Mouse (Mus musculus) hindbrain, embryonic 11.5 days (tissue): ENCODE results near the gene A030005L19Rik. TPM values are rescaled to one million over a fixed set of nuclear protein-coding genes. Genes with fewer than 3 reads are reported as not detected.
"Not testable (repeated sequence)": the region's sequence is repeated elsewhere in the genome, so short reads cannot be mapped to it uniquely, and the experiment has no call there.

Source experiments
- ATAC-seq: fragments of 200-750 bp; cut with Nextera tagmentation; 2 replicates; pipeline ENCODE4 v1.8.0; 2017; ENCODE audit warnings: mild to moderate bottlenecking, moderate TSS enrichment, moderate library complexity; ENCODE audit not compliant: low FRiP score
- DNase-seq: peaks from one replicate; pipeline ENCODE4 v3.0.0-alpha.2; 2015; ENCODE audit warnings: low spot score
- H3K27ac ChIP-seq: fragments of 300-500 bp; sonication (generic); 2 replicates; pipeline ENCODE4 v1.5.1; 2014; ENCODE audit warnings: mild to moderate bottlenecking, low read depth, low read length
- H3K27me3 ChIP-seq: fragments of 300-500 bp; sonication (generic); 2 replicates; pipeline ENCODE4 v1.6.1; 2014; ENCODE audit warnings: mild to moderate bottlenecking, low read length, moderate library complexity, mixed read lengths; ENCODE audit not compliant: control insufficient read depth, insufficient read depth
- H3K36me3 ChIP-seq: fragments of 300-500 bp; sonication (generic); 2 replicates; pipeline ENCODE4 v1.6.1; 2014; ENCODE audit warnings: mild to moderate bottlenecking, low read length, moderate library complexity, mixed read lengths; ENCODE audit not compliant: control insufficient read depth, insufficient read depth
- H3K4me1 ChIP-seq: fragments of 300-500 bp; sonication (generic); replicated peaks from 2 replicates; pipeline ENCODE4 v1.6.1; 2014; ENCODE audit warnings: low read length, mixed read lengths; ENCODE audit not compliant: control insufficient read depth, insufficient read depth
- H3K4me2 ChIP-seq: fragments of 300-500 bp; sonication (generic); replicated peaks from 2 replicates; pipeline ENCODE4 v1.6.1; 2014; ENCODE audit warnings: mild to moderate bottlenecking, low read depth, low read length
- H3K4me3 ChIP-seq: fragments of 300-500 bp; sonication (generic); 2 replicates; pipeline ENCODE4 v1.5.1; 2014; ENCODE audit warnings: low read depth, low read length
- H3K9ac ChIP-seq: fragments of 300-500 bp; sonication (generic); 2 replicates; pipeline ENCODE4 v1.6.1; 2014; ENCODE audit warnings: low read depth, low read length
- H3K9me3 ChIP-seq: fragments of 300-500 bp; sonication (generic); 2 replicates; pipeline ENCODE4 v1.6.1; 2016; ENCODE audit warnings: low read length; ENCODE audit not compliant: control insufficient read depth
- WGBS: fragments of 180-500 bp; shearing (Covaris S2); extraction: QIAGEN DNeasy Blood & Tissue Kit; methylation state at CpG from one replicate; pipeline ENCODE4 v1.1.7; 2014; 5-methylcytosine and 5-hydroxymethylcytosine counted together
- polyA plus RNA-seq: library from polyadenylated mRNA; unstranded; fragments of >200 nt; fragmentation: Nextera tagmentation; extraction: Ambion mirVana; gene quantifications from 2 replicates; pipeline ENCODE4 v1.2.1, GENCODE M21; 2014

The A030005L19Rik gene
- polyA plus RNA-seq, 1 experiment from 2014 or later = not detected

DNA sequence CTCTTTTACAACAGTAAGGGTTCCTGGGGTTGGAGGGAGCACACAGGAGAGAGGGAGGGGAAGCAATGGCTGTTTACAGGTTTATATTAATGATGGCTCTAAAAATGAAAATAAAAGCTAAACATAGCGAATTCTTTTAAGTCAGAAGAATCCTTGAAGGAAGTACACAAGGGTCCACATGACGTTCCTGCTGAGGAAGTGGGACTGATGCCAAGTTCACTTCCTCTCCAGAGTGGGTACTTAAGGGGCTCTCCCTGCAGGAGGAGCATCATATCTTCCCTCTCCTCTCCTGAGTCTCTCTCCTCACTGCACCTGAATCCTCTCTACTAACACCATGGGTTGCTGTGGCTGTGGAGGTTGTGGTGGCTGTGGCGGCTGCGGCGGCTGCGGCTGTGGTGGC lies 11.5 kb downstream of the A030005L19Rik start, which contains the start of gene A030014E15Rik:
TSS of gene A030014E15Rik (plus strand) at position 268 of the 400 bp plus-strand sequence.
- H3K4me2 ChIP-seq = no peak within 1 kb of the TSS
- WGBS = 95% methylated on average over 6 of the region's 6 CpGs
- ATAC-seq = no peak
- H3K27me3 ChIP-seq = no peaks in the 10 kb centered on the region
- no peak for DNase-seq
- H3K4me1 ChIP-seq = no peaks in the 10 kb centered on the region
- H3K9ac ChIP-seq = no peak within 1 kb of the TSS
- H3K36me3 ChIP-seq = no peaks in the 10 kb centered on the region
- H3K9me3 ChIP-seq = no peaks in the 10 kb centered on the region
- no peak within 1 kb of the TSS for H3K27ac ChIP-seq
- H3K4me3 ChIP-seq = no peak within 1 kb of the TSS

DNA sequence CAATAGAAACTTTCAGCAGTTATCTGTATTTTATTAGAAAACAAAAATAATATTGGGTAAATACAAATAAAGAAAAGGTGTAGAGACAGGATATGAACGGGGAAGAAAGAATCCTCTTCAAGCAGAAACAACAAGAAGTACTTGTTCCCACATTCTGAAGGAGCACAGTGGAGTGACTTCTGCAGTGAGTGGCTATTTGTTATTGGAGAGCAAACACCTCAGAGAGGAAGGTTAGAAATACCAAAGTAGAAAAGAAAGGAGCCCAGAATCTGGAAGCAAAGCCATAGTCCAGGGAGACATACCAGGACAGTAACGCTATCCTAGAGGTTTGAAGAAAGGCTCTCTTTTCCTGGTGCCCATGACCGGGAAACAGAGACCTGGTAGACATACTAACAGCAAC lies 17.4 kb downstream of the A030005L19Rik start:
- H3K9ac ChIP-seq, H3K4me3 ChIP-seq, H3K27ac ChIP-seq, ATAC-seq, H3K4me1 ChIP-seq, H3K36me3 ChIP-seq, DNase-seq, H3K9me3 ChIP-seq, H3K27me3 ChIP-seq, H3K4me2 ChIP-seq: not testable (repeated sequence)
- WGBS = 94% methylated on average over 2 of the region's 3 CpGs

DNA sequence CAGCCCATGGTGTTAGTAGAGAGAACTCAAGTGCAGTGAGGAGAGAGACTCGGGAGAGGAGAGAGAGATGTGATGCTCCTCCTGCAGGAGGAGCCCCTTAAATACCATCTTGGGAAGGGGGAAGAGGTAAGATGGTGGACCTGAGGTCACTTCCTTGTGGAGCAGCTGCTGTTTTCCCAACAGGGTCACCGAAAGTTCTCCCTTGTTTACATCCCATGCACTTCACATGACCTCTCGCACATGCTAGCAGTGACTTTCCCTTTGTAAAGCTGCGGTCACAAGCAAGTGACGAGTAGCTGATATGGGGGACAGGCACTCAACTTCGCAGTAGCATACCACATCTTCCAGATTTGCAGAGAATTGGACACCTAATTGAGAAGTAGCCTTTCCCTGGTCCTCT lies 18.2 kb downstream of the A030005L19Rik start, which contains the start of gene Gm6217:
TSS of gene Gm6217 (minus strand) at position 74 of the 400 bp plus-strand sequence.
- H3K4me3 ChIP-seq, ATAC-seq, H3K27ac ChIP-seq, H3K36me3 ChIP-seq, DNase-seq, H3K4me2 ChIP-seq, H3K27me3 ChIP-seq, H3K9ac ChIP-seq, H3K9me3 ChIP-seq, H3K4me1 ChIP-seq: not testable (repeated sequence)
- WGBS = no CpG with 5 or more reads among the region's 6 CpGs

DNA sequence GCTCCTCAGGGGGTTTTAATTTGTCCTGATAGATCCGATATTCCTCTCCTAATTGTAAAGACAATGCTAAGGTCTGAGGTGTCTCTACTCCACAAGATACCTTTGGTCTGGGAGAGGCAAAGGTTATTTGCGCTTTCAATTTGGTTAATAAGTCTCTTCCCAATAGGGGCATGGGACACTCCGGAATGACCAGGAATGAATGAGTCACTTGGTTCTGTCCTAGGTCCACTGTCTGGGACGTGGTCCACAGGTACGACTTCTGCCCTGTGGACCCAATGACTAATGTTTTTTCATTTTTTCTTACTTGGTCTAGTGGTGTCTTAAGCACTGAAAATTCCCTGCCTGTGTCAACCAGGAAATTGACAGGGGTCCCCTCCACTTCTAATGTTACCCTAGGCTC lies 25.5 kb downstream of the A030005L19Rik start:
- 93% methylated on average over 5 of the region's 5 CpGs for WGBS
- Histone ChIP-seq H3K36me3 (no peaks in the 10 kb centered on the region), H3K4me1 (no peaks in the 10 kb centered on the region), H3K4me2 (no peak overlapping the region), H3K27ac (no peak overlapping the region), H3K9ac (no peak overlapping the region), H3K4me3 (no peak overlapping the region), H3K27me3 (no peaks in the 10 kb centered on the region), H3K9me3 (no peaks in the 10 kb centered on the region)
- ATAC-seq (no peak), DNase-seq (no peak)

DNA sequence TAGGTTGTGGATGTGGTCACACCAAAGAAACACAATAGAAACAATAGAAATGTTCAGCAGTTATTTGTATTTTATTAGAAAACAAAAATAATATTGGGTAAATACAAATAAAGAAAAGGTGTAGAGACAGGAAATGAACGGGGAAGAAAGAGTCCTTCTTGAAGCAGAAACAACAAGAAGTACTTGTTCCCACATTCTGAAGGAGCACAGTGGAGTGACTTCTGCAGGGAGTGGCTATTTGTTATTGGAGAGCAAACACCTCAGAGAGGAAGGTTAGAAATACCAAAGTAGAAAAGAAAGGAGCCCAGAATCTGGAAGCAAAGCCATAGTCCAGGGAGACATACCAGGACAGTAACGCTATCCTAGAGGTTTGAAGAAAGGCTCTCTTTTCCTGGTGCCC lies 29.4 kb downstream of the A030005L19Rik start:
- H3K27ac ChIP-seq, H3K9ac ChIP-seq, H3K9me3 ChIP-seq, H3K4me1 ChIP-seq, H3K27me3 ChIP-seq, H3K4me2 ChIP-seq, H3K4me3 ChIP-seq, H3K36me3 ChIP-seq, DNase-seq, ATAC-seq: not testable (repeated sequence)
- 85% methylated on average over 1 of the region's 2 CpGs for WGBS

DNA sequence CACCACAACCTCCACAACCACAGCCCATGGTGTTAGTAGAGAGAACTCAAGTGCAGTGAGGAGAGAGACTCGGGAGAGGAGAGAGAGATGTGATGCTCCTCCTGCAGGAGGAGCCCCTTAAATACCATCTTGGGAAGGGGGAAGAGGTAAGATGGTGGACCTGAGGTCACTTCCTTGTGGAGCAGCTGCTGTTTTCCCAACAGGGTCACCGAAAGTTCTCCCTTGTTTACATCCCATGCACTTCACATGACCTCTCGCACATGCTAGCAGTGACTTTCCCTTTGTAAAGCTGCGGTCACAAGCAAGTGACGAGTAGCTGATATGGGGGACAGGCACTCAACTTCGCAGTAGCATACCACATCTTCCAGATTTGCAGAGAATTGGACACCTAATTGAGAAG lies 30.2 kb downstream of the A030005L19Rik start, which contains the start of gene A030003K21Rik:
TSS of gene A030003K21Rik (minus strand) at position 94 of the 400 bp plus-strand sequence.
- not testable (repeated sequence) for H3K27me3 ChIP-seq, H3K36me3 ChIP-seq, H3K27ac ChIP-seq, H3K9me3 ChIP-seq, H3K4me3 ChIP-seq, ATAC-seq, H3K4me1 ChIP-seq, DNase-seq, H3K4me2 ChIP-seq, H3K9ac ChIP-seq
- WGBS = no CpG with 5 or more reads among the region's 6 CpGs

DNA sequence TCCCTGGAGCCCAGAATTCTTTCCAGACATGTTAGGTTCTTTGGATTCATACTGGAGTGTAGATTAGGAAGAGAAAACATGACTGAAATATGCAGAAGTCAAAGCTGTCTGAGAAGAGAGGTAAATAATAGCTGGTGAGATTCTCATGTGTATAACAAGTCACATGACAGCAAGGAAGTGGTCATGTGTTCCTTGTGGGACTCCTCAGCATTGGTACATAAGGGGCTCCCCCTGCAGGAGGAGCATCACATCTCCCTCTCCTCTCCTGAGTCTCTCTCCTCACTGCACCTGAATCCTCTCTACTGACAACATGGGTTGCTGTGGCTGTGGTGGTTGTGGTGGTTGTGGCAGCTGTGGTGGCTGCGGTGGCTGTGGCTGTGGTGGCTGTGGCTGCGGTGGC lies 32.9 kb downstream of the A030005L19Rik start:
- not testable (repeated sequence) for H3K9me3 ChIP-seq, DNase-seq, H3K27me3 ChIP-seq, H3K9ac ChIP-seq, H3K36me3 ChIP-seq, H3K27ac ChIP-seq, H3K4me3 ChIP-seq, ATAC-seq, H3K4me1 ChIP-seq, H3K4me2 ChIP-seq
- 100% methylated on average over 2 of the region's 2 CpGs for WGBS

DNA sequence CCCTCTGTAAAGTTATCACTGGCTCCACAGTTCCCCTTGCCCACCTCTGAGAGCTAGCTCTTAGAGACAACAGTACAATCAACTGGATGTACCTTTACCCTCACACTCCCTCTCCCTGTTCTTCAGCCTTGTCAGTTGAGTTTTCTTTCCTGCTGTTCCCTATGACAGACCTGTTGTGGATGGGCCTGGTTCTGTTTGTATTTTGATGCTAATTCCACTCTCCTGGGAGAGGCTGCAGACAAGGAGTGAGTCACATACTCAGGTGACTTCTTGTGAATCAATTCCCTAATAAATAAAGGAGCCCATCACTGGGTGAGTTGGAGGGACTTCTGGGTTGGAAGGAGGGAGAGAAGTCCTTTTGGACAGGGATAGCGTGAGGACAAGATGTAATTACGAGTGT lies 35.5 kb downstream of the A030005L19Rik start:
- no peak overlapping the region for H3K9ac ChIP-seq
- H3K4me2 ChIP-seq = no peak overlapping the region
- H3K27ac ChIP-seq = no peak overlapping the region
- DNase-seq = no peak
- no peaks in the 10 kb centered on the region for H3K4me1 ChIP-seq
- 90% methylated on average over 2 of the region's 2 CpGs for WGBS
- H3K4me3 ChIP-seq = no peak overlapping the region
- H3K36me3 ChIP-seq = no peaks in the 10 kb centered on the region
- H3K27me3 ChIP-seq = no peaks in the 10 kb centered on the region
- no peaks in the 10 kb centered on the region for H3K9me3 ChIP-seq
- ATAC-seq = no peak

DNA sequence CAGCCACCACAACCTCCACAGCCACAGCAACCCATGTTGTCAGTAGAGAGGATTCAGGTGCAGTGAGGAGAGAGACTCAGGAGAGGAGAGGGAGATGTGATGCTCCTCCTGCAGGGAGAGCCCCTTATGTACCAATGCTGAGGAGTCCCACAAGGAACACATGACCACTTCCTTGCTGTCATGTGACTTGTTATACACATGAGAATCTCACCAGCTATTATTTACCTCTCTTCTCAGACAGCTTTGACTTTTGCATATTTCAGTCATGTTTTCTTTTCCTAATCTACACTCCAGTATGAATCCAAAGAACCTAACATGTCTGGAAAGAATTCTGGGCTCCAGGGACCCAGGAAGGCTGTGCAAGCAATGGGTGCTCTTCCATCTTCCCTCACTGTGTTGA lies 42.8 kb downstream of the A030005L19Rik start, which contains the start of gene Gm7544:
TSS of gene Gm7544 (minus strand) at position 101 of the 400 bp plus-strand sequence.
- H3K27me3 ChIP-seq, H3K36me3 ChIP-seq, H3K27ac ChIP-seq, ATAC-seq, H3K4me1 ChIP-seq, H3K4me2 ChIP-seq, H3K4me3 ChIP-seq, H3K9me3 ChIP-seq, H3K9ac ChIP-seq, DNase-seq: not testable (repeated sequence)
